Mouse (Mus musculus): Measurements from ENCODE around the gene Arhgap17. TPM values are rescaled to one million over a fixed set of nuclear protein-coding genes. Genes with fewer than 3 reads are reported as not detected.
A peak's percentile ranks its signal among the peaks of the same experiment; 100 is the strongest.

Gene Arhgap17
- total and polyA plus RNA-seq, 3 experiments = 6.7 to 56.1 (median 7.4) TPM

- TF ChIP-seq KAT2A (IDR thresholded peaks at IDR 0.05; ENCODE audit: insufficient replicate concordance, low read length) (no peak), POLR2A (IDR thresholded peaks at IDR 0.05; ENCODE audit: low read depth, low read length) (no peak), MXI1 (IDR thresholded peaks at IDR 0.05; ENCODE audit: low read depth, low read length) (no peak), RCOR1 (conservative IDR thresholded peaks at IDR 0.05; ENCODE audit: low read depth, low read length) (no peak), PAX5 (IDR thresholded peaks at IDR 0.05; ENCODE audit: low read length) (no peak), BHLHE40 (IDR thresholded peaks at IDR 0.05; ENCODE audit: low read depth, low read length) (no peak)
- Histone ChIP-seq H3K79me2 (replicated peaks; ENCODE audit: control insufficient read depth, extremely low read depth, insufficient read depth, poor library complexity, severe bottlenecking) (no peaks in the 10 kb centered on the region), H3K9me3 (replicated peaks; ENCODE audit: low read length) (no peaks in the 10 kb centered on the region), H3K27me3 (replicated peaks) (no peaks in the 10 kb centered on the region), H3K4me2 (ENCODE audit: insufficient read depth, low read depth, poor library complexity, severe bottlenecking) (no peak overlapping the region), H3K27ac (ENCODE audit: insufficient read depth, low read depth) (no peak overlapping the region), H3K9ac (ENCODE audit: insufficient read depth, low read depth) (no peak overlapping the region), H3K4me3 (replicated peaks in 1 of 3; ENCODE audit: low read depth in 2 of 3, low read length in 2 of 3, poor library complexity in 1 of 3) (no peak overlapping the region), H3K36me3 (replicated peaks in 1 of 2; ENCODE audit: control insufficient read depth in 1 of 2, insufficient read depth in 1 of 2, low read length in 1 of 2) (peaks cover 46 to 94% of the 10 kb centered on the region in 2 experiments), H3K4me1 (ENCODE audit: control insufficient read depth in 1 of 2, insufficient read depth in 2 of 2) (no peaks in the 10 kb centered on the region)
- in situ Hi-C loops (cut with MboI; ENCODE audit: low pct_ligation_motif_present, low pct_unique_long_range_greater_than_20kb, low sequenced_read_pairs) = no loop called here
- DNase-seq (ENCODE audit: extremely low read depth) = no peak
- dilution Hi-C loops (cut with MboI; ENCODE audit: extremely low pct_ligation_motif_present, extremely low pct_unique_long_range_greater_than_20kb, low sequenced_read_pairs) = no loop called here
These were observed 85.9 kb downstream of the Arhgap17 start for GRCm38 (mm10) chr7:123283826-123284225.

GRCm38 (mm10) chr7:123279797-123280196 lies 89.9 kb downstream of the Arhgap17 start:
- Histone ChIP-seq H3K4me3 (replicated peaks in 1 of 3; ENCODE audit: low read depth in 2 of 3, low read length in 2 of 3, poor library complexity in 1 of 3) (no peak overlapping the region), H3K79me2 (replicated peaks; ENCODE audit: control insufficient read depth, extremely low read depth, insufficient read depth, poor library complexity, severe bottlenecking) (no peaks in the 10 kb centered on the region), H3K4me1 (ENCODE audit: control insufficient read depth in 1 of 2, insufficient read depth in 2 of 2) (no peaks in the 10 kb centered on the region), H3K9me3 (replicated peaks; ENCODE audit: low read length) (no peaks in the 10 kb centered on the region), H3K36me3 (replicated peaks in 1 of 2; ENCODE audit: control insufficient read depth in 1 of 2, insufficient read depth in 1 of 2, low read length in 1 of 2) (peaks cover 29 to 83% of the 10 kb centered on the region in 2 experiments), H3K4me2 (ENCODE audit: insufficient read depth, low read depth, poor library complexity, severe bottlenecking) (no peak overlapping the region), H3K9ac (ENCODE audit: insufficient read depth, low read depth) (no peak overlapping the region), H3K27ac (ENCODE audit: insufficient read depth, low read depth) (no peak overlapping the region), H3K27me3 (replicated peaks) (no peaks in the 10 kb centered on the region)
- dilution Hi-C loops (cut with MboI; ENCODE audit: extremely low pct_ligation_motif_present, extremely low pct_unique_long_range_greater_than_20kb, low sequenced_read_pairs) (no loop called here), in situ Hi-C loops (cut with MboI; ENCODE audit: low pct_ligation_motif_present, low pct_unique_long_range_greater_than_20kb, low sequenced_read_pairs) (no loop called here)
- TF ChIP-seq SMC3 (IDR thresholded peaks at IDR 0.05; ENCODE audit: low read depth, low read length) (no peak), MAFK (IDR thresholded peaks at IDR 0.05; ENCODE audit: insufficient replicate concordance, low read length) (no peak)
- DNase-seq (ENCODE audit: extremely low read depth) = no peak

GRCm38 (mm10) chr7:123276568-123276967 lies 93.1 kb downstream of the Arhgap17 start:
- no peak overlapping the region for H3K4me2 ChIP-seq (ENCODE audit: insufficient read depth, low read depth, poor library complexity, severe bottlenecking)
- no peaks in the 10 kb centered on the region for H3K27me3 ChIP-seq (replicated peaks)
- H3K9ac ChIP-seq (ENCODE audit: insufficient read depth, low read depth) = no peak overlapping the region
- peaks cover 0 to 5% of the 10 kb centered on the region in 2 experiments; a peak in 1 of 4 replicates for H3K4me1 ChIP-seq (ENCODE audit: control insufficient read depth in 1 of 2, insufficient read depth in 2 of 2)
- H3K36me3 ChIP-seq (replicated peaks in 1 of 2; ENCODE audit: control insufficient read depth in 1 of 2, insufficient read depth in 1 of 2, low read length in 1 of 2) = peaks cover 21 to 55% of the 10 kb centered on the region in 2 experiments
- in situ Hi-C loops (cut with MboI; ENCODE audit: low pct_ligation_motif_present, low pct_unique_long_range_greater_than_20kb, low sequenced_read_pairs) = no loop called here
- no peak overlapping the region for H3K4me3 ChIP-seq (replicated peaks in 1 of 3; ENCODE audit: low read depth in 2 of 3, low read length in 2 of 3, poor library complexity in 1 of 3)
- no peak overlapping the region for H3K27ac ChIP-seq (ENCODE audit: insufficient read depth, low read depth)
- H3K9me3 ChIP-seq (replicated peaks; ENCODE audit: low read length) = no peaks in the 10 kb centered on the region
- H3K79me2 ChIP-seq (replicated peaks; ENCODE audit: control insufficient read depth, extremely low read depth, insufficient read depth, poor library complexity, severe bottlenecking) = no peaks in the 10 kb centered on the region
- no peak for DNase-seq (ENCODE audit: extremely low read depth)
- 0 out of 2 replicates have a peak, but pooled peaks have one; percentile 30 for TF ChIP-seq POLR2AphosphoS2 (IDR thresholded peaks at IDR 0.05; ENCODE audit: low read depth, low read length)
- no peak for TF ChIP-seq MXI1 (IDR thresholded peaks at IDR 0.05; ENCODE audit: low read depth, low read length)
- dilution Hi-C loops (cut with MboI; ENCODE audit: extremely low pct_ligation_motif_present, extremely low pct_unique_long_range_greater_than_20kb, low sequenced_read_pairs) = no loop called here

Data from CH12.LX (cell line).